Mouse (Mus musculus) cerebellum, adult 11-12 months (tissue): ENCODE results near the gene Slc25a13.
A peak's percentile ranks its signal among the peaks of the same experiment; 100 is the strongest.

Experiments used
- DNase-seq: peaks from one replicate; pipeline ENCODE4 v3.0.0; 2022

Gene Slc25a13

GRCm38 (mm10) chr6:6011364-6011763 is 205.6 kb downstream of the Slc25a13 start:
- no peak for DNase-seq

GRCm38 (mm10) chr6:6005762-6006431 is 211.1 kb downstream of the Slc25a13 start:
- DNase-seq: peak; percentile 66

- no peak for DNase-seq
These were observed 212.1 kb downstream of the Slc25a13 start for GRCm38 (mm10) chr6:6004756-6005485.

GRCm38 (mm10) chr6:6002061-6002460 is 214.9 kb downstream of the Slc25a13 start:
- DNase-seq: peak; percentile 77

GRCm38 (mm10) chr6:5997535-5997934 is 219.4 kb downstream of the Slc25a13 start:
- no peak for DNase-seq

- DNase-seq: peak; percentile 25
These were observed 223.9 kb downstream of the Slc25a13 start for GRCm38 (mm10) chr6:5993056-5993455.

GRCm38 (mm10) chr6:5991817-5992755 is 224.9 kb downstream of the Slc25a13 start:
- peak; percentile 70 for DNase-seq

GRCm38 (mm10) chr6:5991243-5991642 is 225.7 kb downstream of the Slc25a13 start:
- DNase-seq: no peak
